Mouse (Mus musculus) granulocyte monocyte progenitor cell, adult 5-6 weeks (primary cell): Measurements from ENCODE around the gene Fbxo4. TPM values are rescaled to one million over a fixed set of nuclear protein-coding genes. Genes with fewer than 3 reads are reported as not detected.

Experiments used
- ATAC-seq: replicated peaks from 2 replicates; pipeline ENCODE4 v1.8.0; 2016; ENCODE audit warnings: mild to moderate bottlenecking, moderate TSS enrichment, inconsistent platforms; ENCODE audit not compliant: poor library complexity, severe bottlenecking
- total RNA-seq, 2 experiments: library from RNA; stranded (forward) in 1 of 2; stranded (reverse) in 1 of 2; fragments of 200-712, 200-1000 nt in 1 of 2; fragments of >200 nt in 1 of 2; fragmentation: Nextera tagmentation in 1 of 2; gene quantifications; 2 replicates each; pipeline ENCODE4 v1.2.3; 2014 to 2017

The Fbxo4 gene
- total RNA-seq, 2 experiments from 2014 or later = 12.3 to 21.4 TPM

- ATAC-seq = peak; percentile 70
These were observed 3.4 kb upstream of the Fbxo4 start for GRCm38 (mm10) chr15:3982732-3983131.

- no peak for ATAC-seq
These were observed 498 bp upstream of the Fbxo4 start for GRCm38 (mm10) chr15:3979871-3980270.

- ATAC-seq = no peak
These were observed 1.1 kb downstream of the Fbxo4 start for GRCm38 (mm10) chr15:3978279-3978678.

GRCm38 (mm10) chr15:3973300-3973699, 6.1 kb downstream of the Fbxo4 start:
- ATAC-seq = peak; percentile 87

- ATAC-seq = no peak
These were observed 9.2 kb downstream of the Fbxo4 start for GRCm38 (mm10) chr15:3970193-3970592.

- ATAC-seq = no peak
These were observed 9.6 kb downstream of the Fbxo4 start for GRCm38 (mm10) chr15:3969743-3970142.

GRCm38 (mm10) chr15:3962251-3962650, 17.1 kb downstream of the Fbxo4 start:
- no peak for ATAC-seq

- ATAC-seq = no peak
These were observed 19.3 kb downstream of the Fbxo4 start for GRCm38 (mm10) chr15:3960094-3960493.

DNA sequence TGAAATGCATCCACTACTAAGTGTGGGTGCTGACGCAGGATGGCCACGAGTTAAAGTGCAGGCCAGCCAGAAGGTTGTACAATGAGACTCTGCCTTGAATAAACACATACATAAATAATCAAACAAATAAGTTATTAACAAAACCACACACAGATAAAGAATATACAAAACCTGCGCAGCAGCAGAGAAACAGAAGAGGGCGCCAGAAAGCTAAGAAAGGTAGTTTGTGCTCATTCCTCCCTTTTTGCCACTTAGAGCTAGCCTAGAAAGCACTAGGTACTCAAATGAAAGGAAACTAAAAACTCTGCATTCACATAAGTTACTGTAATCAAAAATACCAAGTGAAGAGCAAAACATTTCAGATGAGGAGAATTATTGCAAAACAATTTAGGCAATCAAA, 21.4 kb downstream of the Fbxo4 start:
- ATAC-seq = peak; percentile 75

GRCm38 (mm10) chr15:3954971-3955370, 24.4 kb downstream of the Fbxo4 start:
- peak; percentile 80 for ATAC-seq

GRCm38 (mm10) chr15:3938132-3938531, 41.2 kb downstream of the Fbxo4 start:
- no peak; the same call in 1 of the 2 replicates for ATAC-seq

DNA sequence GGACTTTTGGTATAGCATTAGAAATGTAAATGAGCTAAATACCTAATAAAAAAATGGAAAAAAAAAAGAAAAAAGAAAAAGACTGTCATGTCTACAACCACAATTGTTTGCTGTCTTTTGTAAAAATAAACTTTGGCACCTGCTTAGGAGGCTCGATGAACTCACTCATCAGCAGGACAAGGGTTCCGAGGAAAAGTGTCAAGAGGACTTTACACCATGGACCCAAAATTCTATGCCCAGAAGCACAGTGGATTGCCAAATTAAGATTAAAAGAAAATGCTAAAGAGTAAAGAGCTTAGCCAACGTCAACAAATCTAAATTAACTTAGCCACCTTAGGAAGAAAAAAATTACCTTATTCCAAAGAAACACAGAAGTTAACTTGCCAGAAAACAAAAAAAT, 43.3 kb downstream of the Fbxo4 start:
- no peak for ATAC-seq

GRCm38 (mm10) chr15:3933466-3933865, 45.9 kb downstream of the Fbxo4 start:
- ATAC-seq = no peak

DNA sequence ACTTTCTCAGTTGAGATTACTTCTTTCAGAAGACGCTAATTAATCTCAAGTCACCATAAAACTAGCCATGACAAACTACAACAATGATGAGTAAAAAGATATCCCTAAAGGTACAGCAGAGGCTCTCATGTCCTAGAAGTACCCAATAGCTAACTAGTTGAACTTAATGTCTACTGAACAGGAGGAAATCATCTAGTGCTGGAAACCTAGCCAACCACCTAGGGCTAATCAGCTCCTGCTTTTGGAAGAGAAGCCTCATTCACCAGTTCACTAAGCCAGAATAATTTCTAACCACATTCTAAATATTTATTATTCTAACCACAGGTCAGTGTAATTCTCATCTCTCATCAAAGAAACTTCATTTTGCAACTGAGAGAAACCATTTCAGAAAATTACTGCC, 47.4 kb downstream of the Fbxo4 start:
- ATAC-seq = no peak

Other genes with a start within 250 kb of the Fbxo4 start
- 23.5 and 24.1 TPM in 2 replicates for gene AW549877, start 16.2 kb upstream of the Fbxo4 start, total RNA-seq (2014; fragmentation: Nextera tagmentation)
- gene AW549877, start 16.2 kb upstream of the Fbxo4 start, total RNA-seq (2017) = 9.4 and 11.6 TPM in 2 replicates
- gene Oxct1, start 46.8 kb upstream of the Fbxo4 start, total RNA-seq (2014; fragmentation: Nextera tagmentation) = 65.6 and 66.0 TPM in 2 replicates
- 262 and 276 TPM in 2 replicates for gene Oxct1, start 46.8 kb upstream of the Fbxo4 start, total RNA-seq (2017)